Mouse (Mus musculus): Measurements from ENCODE around the gene Hist1h4a.
A peak's percentile ranks its signal among the peaks of the same experiment; 100 is the strongest.
"Not testable (repeated sequence)": the region's sequence is repeated elsewhere in the genome, so short reads cannot be mapped to it uniquely, and the experiment has no call there.

Hist1h4a gene

DNA sequence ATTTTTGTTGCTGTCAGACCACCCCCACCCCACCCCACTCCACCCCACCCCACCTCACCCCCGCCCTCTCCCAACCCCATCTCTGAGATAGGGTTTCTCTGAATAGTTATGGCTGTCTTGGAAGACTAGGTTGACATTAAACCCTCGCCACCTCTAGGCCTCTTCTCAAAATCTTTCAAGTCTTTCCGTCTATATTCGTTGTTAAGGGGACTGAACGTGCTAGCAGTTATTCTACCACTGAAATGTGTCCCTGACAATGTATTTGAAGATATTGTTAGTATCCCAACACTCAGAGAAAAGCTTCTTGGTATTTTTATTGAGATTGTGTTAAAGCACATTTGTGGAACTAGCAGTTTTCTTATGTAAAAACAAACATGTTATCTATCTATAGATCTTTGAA lies 20.1 kb downstream of the Hist1h4a start:
- no peak for DNase-seq

DNA sequence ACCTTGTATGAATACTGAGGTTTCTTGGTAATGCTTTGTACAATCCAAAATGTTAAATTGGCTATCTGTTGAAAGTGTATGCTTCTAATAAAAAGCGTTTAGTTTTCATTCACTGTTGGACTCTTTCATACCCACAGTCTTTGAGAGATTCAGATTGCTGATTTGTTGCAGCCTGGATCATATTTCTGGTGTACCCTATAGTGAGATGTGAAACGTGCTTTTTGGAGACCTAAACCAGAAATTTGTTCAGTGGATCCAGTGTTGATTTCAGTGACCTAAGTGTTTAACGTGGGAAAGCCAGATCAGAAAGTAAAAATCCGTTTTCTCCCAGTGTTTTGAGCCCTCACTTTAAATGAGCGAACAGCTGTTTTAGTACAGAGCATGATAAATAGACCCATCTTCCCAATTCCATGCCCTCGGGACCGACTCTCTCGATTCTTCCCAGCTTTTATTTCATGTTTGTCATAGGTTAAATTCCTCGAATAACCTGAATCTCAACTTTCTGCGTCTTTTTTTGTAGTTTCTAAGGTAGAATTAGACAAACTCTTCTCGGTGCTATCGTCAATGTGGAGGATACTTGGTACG lies 20.7 kb downstream of the Hist1h4a start:
- DNase-seq: no peak

DNA sequence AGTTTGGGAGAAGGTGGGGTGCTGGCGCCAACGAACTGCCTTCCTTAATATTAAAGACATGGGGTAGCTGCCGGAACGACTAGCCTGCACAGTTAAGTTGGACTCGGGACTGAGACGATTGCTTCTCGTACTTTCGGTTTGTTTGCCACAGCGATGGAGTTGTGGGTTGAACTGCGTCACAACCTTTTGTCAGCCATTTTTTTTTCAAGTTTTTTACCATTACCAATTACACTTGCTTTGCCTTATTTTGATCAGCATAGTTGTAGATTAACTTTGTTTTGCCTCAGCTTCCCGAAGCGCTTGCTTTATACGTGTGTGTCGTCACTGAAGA lies 21.1 kb downstream of the Hist1h4a start:
- no peak for DNase-seq

DNA sequence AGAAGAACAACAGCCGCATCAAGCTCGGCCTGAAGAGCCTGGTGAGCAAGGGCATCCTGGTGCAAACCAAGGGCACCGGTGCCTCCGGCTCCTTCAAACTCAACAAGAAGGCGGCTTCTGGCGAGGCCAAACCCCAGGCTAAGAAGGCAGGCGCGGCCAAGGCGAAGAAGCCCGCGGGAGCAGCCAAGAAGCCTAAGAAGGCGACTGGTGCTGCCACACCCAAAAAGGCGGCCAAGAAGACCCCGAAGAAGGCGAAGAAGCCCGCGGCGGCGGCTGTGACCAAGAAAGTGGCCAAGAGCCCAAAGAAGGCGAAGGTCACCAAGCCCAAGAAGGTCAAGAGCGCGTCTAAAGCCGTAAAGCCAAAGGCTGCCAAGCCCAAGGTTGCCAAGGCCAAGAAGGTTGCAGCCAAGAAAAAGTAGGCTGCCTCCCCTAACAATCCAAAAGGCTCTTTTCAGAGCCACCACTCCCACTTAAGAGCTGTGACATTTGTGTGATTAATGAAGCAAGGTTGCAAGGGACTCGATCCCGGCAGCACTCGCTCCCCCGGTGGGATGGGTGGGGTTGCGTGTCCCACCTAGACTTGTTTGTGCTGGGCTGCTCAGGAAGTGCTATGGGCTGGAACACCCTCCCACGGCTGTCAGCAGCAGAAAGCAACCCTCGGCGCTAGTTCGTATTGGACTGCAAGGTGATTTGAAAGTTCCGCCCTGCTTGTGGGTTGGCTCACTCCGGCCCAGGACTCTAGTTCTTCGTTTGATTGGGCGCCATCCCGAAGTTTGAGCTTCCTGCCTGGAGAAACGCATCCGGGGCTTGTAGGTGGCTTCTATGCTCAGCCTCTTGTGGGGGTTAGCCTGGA lies 21.7 kb downstream of the Hist1h4a start:
- peak; percentile 98 for DNase-seq

DNA sequence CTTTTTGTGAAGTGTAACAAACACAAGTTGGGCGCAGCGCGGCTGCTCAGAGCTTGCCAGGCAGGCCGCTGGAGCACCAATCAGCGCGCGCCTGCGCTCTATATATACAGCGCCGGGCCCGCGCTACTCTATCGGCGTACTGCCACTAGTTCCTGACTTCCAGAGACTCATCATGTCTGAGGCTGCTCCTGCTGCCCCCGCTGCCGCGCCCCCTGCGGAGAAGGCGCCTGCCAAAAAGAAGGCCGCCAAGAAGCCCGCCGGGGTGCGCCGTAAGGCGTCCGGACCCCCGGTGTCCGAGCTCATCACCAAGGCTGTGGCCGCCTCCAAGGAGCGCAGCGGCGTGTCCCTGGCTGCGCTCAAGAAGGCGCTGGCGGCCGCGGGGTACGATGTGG lies 22.4 kb downstream of the Hist1h4a start, which contains the start of gene Hist1h1c:
Hist1h1c (plus strand) TSS at position 132 of the 392 bp plus-strand sequence.
- peak; percentile 95 for DNase-seq

DNA sequence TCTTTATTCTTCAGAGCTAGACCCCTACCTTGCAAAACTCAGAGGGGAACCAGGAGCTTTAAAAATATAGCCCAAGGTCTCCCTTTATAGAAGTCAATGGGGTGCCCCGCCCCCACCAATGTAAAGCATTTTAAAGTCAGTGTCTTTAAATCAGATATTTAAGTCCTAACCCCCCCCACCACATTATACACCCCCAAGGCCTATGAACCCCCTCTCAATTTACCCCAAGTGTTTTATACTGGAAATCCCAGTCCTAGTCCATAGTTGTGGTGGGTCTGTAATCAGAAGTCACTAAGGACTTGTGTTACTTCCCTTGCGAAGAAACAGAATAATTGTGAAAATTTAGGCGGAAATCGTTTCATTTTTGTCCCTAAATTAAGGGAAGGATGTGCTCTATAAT lies 23.0 kb downstream of the Hist1h4a start:
- DNase-seq: no peak

DNA sequence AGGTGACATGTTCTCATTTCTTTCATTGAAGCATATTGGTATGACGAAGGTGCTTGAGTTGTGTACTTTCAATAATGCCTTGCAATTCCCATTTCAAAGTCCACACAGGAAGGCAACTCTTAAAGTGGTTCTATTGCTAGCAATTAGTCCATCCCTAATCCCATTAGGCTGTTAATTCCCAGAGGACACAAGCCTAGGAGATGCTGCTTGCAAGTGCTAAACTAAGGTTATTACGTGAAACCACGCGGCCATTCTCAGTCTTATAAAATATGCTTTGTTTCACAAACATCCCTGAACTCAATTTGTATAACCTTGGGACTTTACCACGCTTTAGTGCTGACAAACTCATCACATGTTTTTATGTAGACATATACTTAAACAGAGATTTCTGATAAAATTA lies 23.9 kb downstream of the Hist1h4a start:
- no peak for DNase-seq

DNA sequence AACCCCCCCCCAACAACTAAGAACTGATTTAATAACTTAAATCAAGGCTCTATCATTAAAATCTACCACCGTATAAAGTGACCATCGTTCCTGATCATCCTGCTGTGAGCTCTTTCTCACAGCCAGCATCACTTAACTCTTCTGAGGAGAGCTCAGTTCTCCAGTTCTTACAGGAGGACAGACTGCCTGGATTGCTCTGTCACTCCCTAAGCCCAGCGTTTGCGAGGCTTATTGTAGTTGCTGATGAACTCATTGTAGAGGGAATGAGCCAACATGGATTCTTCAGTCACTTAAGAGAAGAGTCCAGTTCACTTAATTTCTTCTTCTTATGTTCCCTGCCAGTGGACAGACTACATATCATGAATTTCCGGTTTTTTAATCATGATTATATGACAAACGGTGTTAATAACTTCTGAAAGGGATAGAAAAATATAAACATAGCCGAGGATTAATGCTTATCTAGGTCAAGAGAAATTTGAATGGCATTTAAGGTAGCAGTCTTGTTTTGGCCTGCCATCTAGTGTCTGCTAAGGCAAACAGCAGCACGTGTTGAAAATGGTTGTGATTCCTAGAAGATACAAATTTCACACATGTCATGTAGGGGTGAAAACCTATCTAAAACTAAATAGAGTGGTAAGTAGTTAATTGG lies 28.8 kb downstream of the Hist1h4a start:
- DNase-seq: peak; percentile 74

DNA sequence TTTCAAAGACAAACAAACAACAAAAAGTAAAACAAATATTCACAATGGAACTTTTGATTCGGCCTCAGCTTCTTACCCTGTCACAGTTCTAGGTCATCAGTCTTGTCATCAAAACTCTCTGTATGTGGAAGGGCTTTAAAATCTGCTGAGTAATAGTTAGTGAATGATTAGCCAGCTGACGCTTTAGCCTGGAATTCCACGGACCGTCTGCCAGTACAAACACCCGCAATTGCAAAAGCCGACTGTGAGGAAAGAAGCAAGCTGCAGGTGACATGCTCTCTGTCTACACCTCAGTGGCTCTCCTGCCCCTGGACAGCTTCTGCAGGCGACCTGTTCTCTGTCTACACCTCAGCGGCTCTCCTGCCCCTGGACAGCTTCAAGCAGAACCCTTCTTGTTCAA lies 30.6 kb downstream of the Hist1h4a start:
- peak; percentile 77 for DNase-seq

DNA sequence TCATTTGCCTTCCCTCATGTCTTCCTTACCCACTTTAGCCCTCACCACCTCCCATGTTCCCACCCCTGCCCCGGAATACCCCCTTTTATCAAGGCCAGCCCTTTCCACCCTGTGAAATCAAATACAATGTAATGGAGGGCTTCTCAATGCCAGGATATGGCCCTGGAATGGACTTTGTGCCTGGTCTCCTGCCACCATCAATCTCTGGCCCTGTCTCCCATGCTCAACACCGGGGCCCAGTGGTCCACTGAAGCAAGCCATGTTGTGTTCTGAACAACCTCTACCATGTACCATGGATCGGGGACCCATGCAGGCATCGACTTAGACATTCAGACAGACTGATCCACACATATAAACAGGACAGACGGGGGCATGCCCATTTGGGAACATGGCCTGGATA lies 31.3 kb downstream of the Hist1h4a start:
- no peak for DNase-seq

DNA sequence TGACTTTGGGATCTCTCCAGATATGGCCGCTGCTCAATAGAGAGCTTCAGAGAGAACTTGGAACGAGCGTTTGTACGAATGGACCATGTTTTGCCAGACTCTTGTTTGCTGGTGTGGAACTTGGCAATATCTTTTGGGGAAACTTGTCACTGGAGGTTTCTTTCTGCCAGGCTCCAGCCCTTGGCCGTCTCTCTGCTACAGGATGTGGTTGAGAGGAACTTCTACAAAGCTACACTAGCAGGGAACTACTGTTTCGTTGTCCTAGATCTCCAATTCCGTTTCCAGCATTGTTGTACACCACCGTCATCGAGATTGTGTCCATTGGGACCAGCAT lies 31.9 kb downstream of the Hist1h4a start:
- no peak for DNase-seq

DNA sequence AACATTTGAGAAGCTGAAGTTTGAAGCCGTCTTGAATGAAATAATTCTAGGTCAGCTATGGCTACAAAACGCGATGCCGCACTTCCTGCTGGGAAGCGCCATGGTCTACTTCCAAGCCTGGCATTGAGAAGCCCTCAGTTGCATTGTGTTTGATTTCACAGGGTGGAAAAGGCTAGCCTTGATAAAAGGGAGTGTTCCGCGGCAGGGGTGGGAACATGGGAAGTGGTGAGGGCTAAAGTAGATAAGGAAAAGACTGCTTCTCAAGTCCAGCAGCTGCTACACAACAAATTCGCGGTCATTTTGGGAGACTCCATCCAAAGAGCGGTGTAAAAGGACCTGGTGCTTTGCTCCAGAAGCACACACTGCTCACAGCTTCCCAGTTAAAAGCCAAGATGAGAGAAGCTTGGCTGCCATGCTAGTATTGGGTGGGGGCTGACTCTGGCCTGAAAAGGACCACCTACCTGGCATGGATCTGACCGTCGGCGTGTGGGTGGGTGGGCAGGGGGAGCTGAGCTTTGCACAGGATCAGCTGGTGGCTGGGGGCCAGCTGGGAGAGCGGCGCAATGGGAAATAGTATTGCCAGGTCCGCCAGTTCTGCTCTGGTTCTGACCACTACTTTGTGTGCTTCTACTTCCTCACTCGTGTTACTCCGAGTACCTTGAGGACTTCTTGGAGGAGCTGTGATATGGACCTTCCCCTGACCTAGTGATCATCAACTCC lies 32.4 kb downstream of the Hist1h4a start:
- no peak for DNase-seq

DNA sequence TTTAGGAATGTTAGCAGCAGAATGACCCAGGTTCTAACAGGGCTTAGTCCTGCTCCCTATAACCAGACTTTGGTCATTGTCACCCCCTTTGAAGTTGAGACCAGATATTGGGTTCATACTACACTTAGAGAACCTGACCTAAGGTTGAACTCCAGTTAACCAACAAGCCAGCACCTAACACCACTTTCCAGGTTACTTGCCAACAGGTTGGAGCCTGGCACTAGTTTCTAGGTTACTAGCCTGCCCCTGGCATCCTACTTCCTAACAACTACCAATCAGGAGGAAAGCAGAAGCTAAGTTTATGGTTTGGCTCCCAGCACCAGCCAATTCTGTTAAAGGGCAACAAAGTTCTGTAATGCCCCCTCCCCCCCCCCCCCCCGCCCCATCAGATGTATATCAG lies 35.8 kb downstream of the Hist1h4a start:
- no peak for DNase-seq

DNA sequence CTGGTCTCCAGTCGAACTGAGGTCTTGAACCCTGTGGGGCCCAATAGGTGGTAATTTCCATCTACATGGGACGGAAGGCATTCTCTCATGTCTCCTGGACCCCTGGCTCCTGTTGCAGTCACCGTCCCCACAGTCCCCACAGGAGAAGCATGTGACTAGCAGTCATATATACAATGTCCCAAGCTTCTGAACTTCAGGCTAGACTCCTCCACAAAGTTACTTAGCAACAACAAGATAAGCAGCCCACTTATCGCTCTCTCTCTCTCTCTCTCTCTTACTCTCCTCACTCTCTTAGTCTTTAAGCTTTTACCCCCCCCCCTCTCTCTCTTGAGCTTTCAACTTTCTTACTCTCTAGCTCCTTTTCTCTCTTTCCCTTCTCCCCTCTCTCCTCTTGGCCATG lies 36.8 kb downstream of the Hist1h4a start:
- DNase-seq: no peak

DNA sequence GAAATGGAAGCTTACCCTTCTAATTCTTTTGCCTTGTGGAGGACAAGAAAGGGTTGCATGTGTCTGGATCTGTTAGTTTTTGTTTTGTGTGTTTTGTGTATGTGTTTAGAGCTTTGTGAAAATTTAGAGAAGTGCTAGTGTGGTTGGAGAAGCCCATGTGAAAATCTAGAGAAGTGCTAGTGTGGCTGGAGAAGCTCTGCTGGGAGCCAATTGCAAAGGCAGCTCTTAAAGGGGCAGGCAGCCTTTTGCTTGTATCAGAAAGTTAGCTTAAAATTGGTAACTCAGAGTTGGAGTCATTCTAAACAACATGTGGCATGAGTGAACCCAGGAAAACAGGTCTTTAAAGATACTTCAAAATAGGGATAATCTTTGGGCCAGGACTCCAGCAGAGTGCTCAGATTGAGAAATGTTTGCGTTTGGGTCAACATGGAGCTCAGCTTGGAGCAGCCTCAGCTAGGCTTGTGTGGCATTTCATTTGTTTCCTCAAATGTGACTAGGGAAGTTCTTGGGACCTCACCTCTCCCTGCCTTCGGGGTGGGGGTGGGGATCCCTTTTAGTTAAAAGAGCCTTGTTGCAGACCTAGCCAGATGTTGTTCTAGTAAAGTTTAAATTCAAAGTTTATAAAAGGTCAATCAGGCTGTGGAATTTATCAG lies 43.3 kb downstream of the Hist1h4a start:
- DNase-seq: not testable (repeated sequence)

DNA sequence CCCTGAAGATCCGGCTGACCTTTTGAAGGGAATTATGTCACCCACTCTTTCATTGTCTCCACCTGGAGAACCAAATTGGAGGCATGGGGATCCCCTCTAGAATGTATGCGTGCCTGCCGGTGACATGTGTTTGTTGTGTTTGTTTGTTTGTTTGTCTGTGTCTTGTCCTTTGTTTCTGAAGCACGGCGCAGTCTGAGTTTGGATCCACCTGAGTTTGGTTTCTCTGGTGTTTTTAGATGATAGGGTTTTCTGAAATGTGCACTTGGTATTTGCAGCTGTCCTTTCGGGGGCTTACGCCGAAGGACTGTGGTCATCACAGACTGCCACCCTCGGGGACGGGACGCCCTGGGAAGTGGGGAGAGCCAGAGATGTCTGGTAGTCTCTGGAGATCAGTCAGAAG lies 43.9 kb downstream of the Hist1h4a start:
- no peak for DNase-seq

DNA sequence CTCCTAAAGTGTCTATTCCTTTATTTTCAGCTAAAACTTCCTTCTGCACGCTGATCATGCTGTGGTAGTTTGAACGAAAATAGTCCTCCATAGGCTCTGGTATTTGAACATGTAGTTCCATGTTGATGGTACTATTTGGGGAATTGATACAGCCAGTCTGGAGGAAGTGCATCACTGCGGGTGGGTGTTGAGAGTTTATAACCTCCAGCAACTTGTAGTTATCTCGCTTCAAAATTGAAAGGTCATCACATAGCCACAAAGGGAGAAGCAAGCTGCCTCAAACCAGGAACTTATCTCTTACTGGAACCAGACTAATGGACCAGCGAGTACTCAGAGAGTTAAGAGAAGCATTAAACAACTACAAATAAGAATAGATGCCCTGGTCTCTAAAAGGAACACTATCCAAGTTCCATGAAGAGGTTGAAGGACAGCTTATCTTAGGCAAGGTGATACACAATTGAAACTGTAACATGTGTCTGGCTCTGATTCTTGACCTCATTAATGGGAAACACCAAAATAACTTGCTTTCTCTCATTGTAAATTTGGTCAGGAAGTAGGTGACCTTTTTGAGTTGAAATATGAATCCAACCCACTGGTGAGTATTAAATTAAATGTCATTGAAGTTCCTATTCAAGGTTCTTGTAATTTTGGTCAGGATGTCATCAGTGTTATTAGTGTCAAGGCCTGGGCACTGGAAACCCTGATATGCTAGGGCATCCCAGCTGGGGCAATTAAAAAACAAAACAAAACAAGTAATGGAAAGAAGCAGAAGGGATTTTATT lies 44.6 kb downstream of the Hist1h4a start:
- no peak for DNase-seq
